Mouse (Mus musculus) kidney, postnatal 25 days (tissue): Measurements from ENCODE around the gene Pcnx2.

Experiments used
- DNase-seq, 2 experiments: peaks; one replicate each; pipeline ENCODE4 v3.0.0; 2021; ENCODE audit warnings: mixed read lengths in 2 of 2

Gene Pcnx2

DNA sequence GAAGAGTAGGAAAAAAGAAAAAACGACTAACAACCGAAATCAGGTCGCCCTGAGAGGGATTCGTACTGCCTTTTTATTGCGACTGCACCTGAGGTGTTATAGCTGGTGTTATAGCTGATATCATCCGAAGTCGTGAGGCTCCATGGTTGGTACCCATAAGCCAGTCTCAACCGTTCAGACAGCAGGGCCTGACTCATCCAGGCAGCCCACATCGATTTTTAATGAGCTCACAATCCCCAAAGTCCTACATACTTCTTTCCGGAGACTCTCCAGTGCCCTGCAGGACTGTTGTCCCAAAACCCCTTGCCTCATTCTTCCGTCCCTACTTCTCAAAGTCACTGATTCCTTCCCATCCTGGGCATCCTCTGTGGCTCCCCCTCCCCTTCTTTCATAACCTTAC, 729 bp downstream of the Pcnx2 start:
- DNase-seq = no peak

DNA sequence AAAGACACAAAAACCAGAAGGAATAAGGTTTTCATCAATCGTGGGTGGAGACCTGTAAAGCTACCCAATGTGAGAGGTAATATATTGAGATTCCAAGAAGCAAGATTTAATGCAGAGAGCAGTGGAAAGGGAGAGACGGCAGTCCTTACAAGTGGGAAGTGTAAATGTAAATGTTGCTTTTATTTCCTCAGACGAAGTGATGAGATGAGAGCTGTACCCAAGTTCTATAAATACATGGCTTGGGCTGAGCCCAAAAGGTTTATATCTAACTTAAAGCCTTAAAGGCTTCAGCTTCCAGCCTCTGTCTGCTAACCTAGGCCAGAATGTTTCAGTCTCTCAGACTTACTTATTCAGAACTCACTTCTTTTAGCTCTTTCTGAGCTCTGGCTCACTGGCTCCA, 8.2 kb downstream of the Pcnx2 start:
- DNase-seq = no peak

DNA sequence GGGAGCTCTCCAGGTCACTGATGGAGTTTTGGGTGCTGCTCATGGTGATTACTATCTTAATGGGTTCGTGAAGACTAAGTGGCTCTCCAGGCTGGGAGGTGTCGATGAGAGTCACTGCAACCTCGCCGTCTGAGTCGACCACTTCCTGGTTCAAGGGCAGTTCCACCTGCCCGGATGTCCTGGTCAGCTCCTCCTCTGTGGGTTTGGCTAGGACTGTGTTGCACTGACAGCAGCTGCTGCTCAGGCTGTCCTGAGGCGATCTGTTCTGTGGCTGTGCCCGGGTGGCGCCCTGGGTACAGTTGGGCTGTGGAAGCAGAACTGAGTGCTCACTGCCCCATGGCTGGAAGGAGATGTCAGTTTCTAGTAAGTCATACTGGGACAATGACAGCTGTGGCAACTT, 10.6 kb downstream of the Pcnx2 start:
- peak; percentile 13 to 57 for DNase-seq

DNA sequence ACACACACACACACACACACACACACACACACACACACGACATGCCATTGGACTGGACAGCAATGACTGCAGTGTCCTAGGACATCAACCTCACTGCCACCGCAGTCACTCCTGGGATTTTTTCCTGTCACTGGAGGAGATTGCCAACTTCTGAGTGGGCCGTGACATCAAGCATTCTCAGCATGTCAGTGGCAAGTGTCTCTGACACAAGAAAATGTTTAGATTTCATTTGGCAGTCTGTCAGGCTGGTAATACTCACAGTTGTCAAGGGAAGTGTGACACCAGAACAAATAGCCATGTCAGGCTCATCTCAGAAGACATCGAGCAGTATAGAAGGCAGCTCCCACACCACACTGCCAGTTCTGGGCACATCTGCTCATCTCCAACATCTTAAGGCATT, 17.7 kb downstream of the Pcnx2 start:
- no peak for DNase-seq

DNA sequence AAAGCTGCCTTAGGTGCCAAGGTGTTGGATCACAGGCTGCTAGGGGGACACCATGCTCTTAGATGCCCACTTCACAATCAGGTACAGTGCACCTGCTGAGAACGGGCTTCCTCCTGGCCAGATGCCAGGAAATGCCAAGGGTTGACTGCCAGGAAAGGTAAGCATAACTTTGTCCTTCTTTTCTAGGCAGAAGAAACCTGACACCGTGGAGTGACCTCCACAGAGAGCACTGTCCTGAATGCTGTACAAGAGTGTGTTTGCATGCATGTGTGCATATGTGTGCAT, 24.9 kb downstream of the Pcnx2 start:
- DNase-seq = peak in 1 of 2 experiments; percentile 40

DNA sequence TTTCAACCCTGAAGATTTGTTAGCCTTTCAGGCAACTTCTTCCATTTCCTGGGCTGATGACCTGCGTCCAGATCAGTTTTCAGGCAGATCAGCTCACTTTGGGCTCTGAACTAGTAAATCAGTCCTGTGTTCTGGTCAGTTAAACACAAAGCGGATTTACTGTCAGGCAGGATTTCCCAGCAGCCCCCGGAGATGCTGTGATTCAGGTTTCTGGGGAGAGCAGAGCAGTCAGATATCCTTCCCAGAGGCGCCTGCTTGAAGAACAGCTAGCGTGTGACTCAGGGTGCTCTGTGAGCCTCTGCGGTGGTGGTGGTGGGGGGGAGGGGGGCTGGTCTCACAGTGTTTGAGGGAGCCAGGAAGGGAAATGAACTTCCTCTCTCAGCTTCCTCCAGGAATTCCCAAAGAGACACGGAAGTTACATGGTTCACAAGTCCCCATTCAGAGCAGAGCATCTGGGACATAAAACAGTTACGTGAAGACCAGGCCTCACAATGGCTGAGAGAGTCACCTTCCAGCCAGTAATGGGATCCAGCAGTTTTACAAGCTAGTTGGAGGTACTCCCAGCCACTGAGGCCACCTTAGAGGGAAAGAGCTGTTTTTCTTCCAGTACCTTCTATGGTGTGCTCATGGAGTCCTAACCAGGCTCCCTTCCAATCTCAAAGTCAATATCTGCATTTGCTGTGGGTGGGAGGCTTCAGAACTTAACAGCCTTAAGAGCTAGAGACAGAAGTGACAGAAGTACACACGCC, 25.4 kb downstream of the Pcnx2 start:
- no peak for DNase-seq

DNA sequence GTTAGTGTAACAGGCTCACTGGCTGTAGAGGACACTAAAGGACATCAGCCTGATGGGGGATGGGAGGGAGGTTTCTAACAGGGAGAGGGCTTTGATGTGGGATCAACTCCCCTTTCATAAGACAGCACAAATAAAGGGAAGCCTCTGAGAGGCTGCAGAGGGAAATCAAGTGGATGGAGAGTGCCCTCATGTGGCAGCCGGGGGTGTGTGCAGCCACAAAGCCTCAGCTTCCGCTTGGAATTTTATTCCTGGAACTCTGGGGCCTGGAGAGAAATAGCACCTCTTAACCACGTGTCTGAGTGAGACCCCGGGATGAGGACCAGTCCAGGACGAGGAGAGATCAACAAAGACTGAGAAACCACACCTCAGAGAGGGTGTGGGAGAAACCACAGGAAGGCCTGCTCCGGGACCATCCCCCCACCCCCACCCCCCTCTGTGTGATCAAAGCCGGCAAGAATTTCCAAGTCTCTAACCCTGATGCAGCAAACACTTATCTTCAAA, 27.2 kb downstream of the Pcnx2 start:
- peak; percentile 61 to 73 for DNase-seq

DNA sequence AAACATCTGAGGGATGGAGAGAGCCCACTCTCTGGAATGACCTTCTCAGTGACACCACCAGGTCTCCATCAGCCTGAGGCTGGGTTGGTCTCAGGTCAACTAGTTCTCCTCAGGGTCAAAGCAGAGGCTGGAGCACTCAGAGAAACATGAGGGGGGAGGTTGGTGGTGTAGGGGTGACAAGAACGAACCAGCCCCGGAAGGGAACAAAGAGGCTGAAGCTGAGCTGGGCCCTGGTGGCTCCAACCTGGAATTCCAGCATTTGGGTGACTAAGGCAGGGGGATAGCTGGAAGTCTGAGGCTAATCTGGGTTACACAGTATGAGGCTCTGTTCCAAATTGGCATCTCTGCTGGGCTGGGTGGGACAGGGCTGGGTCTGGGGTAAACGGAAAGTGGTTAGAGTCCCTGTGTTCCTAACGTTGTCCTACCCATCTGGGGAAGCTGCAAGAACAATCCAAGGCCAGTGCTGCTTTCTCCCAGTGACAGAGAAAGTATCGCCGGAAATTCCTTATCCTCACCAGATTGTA, 27.9 kb downstream of the Pcnx2 start:
- DNase-seq = no peak

DNA sequence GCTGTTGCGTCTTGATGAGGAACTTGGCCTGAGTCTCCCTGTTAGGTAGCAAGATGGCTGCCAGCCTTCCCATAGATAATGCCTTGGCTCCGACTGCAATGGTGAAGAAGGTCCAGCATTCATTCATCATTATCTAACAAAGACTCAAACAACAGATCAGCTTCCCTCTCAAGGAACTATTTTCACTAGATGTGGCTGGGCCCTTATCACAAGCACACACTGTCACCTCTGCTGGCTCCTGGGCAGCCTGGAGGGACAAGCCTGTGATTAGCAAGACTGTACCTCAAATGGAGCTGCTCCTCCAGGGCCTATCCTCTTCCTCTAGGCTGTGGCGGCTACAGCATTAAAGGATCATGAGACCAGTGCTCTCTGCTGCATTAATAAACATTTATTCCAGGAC, 28.4 kb downstream of the Pcnx2 start:
- DNase-seq = no peak

DNA sequence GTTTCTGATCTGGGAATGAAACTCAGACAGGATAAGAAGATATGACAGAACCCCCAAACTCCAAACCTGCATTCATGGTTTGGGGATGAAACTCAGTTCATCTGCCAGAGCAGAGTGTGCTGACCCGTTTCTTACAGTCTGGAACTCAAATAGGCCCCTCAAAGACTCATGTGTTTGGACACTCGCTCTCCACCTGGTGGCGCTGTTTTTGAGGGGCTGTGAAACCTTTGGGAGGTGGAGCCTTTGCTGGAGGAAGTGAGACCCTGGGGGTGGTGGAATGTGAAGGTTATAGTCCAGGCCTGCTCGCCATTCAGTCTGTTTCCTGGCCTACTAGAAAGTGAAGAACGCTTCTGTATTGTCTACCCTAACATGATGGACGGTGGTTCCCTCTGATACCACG, 29.6 kb downstream of the Pcnx2 start:
- no peak for DNase-seq

DNA sequence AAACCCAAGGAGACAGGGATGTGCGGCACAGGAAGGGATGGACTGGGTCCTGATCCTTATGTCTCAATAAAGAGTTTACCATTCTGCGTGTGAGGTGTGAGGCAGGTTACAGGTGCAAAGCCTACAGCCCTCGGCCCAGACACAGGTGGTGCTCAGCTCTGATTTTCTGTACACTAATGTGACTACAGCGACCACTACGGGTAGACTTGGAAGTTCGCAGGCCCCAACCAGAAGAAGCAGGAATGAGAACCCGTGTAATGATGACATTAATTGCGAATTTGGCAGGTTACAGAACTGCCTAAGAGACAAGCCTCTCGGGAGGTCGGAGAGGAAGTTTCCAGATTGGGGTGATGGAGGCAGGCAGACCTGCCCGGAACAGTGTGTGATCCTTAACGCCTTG, 32.0 kb downstream of the Pcnx2 start:
- no peak for DNase-seq

DNA sequence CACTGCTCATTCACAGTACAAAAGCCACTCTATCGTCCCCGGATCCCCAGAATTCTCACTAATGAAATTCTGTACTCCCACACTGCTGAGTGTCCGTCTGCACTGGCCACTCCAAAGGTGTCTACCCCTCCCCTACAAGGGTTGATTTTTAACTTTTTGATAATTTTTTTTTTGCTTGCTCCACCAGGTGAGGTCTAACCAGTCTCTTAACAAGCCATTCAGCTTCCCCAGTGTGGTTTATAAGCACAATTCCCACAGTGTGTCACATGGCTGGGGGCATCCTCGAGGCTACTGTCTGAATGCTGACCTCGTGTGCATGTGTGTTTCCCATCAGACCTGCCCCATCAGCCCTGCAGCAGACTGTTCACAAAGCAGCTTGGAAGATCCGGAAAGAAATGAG, 40.9 kb downstream of the Pcnx2 start:
- DNase-seq = peak; percentile 36 to 73

DNA sequence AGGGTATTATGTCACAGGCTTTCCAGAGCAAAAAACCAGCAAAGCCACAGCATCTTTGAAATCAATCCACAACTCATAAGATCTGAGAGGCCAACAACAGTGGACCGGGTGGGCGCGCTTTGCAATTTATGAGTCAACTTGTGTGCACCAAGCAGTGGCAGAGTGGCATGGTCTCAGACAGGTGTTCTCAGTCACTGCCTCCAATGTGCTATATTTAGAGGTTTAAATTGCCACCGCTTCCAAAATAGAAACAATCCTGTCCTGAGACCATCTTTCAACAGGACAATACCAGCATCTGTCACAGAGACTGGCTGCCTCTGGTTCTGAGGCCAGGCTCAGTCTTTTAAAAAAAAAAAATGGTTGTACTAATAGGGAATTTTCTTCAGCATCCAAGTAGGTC, 42.0 kb downstream of the Pcnx2 start:
- no peak for DNase-seq

DNA sequence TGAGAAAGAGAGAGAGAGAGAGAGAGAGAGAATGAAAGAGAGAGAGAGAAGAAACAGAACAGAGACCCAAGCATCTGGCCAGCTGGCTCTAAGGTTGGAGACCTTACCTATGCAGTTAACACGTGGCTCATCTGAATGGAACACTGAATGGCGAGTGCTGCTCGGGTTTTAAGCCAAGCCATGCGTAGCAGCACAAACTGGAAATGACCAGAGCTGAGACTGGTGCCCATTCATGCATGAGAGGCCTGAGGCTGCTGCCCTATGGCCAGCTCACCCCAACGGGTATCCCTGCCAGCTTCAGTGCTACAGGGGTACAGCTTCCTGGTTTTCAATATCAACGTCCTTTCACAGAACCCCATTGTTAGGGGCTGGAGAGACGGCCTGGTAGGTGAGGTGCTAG, 43.7 kb downstream of the Pcnx2 start:
- peak; percentile 71 to 89 for DNase-seq

DNA sequence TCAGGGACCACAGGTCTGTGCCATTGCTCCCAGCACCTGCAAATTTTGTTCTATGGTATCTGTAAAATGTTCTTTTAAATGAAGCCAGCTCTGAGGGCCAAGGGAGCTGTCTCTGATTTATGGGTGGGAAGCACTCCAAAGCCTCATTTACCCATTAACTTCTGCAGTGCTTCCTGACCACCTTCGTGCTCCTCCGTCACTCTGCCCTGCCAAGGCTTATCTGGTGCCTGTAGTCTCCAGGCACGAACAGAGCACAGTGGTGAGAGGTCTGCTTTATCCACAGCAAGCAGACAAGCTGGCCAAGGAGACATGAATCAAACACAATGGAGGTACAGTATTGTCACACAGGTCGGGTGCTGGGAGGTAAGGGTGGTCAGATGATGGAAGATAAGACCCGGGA, 44.8 kb downstream of the Pcnx2 start:
- peak; percentile 44 to 63 for DNase-seq

DNA sequence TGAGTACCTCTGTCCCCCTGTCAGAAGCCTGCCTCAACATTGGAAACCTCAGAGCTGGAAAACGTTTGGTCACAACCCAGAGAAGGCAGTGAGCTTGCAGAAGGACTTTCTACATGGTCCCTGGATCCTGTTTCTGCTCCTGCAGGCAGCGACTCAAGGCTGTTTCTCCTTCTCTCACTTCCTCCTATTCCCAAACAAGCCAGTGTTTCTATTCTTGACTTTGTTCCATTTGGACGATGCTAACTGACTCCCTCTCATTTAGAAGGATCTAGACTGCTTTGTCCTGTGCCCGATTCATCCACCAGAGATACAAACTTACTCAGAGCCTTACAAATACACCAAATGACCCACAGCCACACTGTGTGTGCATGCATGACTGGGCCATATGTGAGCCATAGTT, 48.9 kb downstream of the Pcnx2 start:
- DNase-seq = no peak

DNA sequence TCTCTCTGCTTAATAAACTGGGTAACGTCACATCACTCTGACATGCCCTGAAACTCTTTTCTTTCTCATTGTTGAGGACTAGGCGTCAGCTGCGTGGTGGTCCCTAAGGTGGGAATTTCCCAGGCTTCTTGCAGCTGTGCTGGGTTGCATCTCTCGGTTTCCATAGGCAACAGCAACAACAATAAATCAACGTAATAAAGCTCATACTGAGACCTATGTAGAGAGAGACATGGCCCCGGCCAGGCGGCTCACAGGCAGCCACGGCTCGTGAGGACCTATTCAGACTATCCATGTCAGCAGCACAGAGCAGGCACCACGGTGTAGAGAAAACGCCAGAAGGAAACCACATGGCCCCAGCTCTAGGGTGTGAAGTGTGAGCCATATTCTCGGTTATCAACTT, 50.3 kb downstream of the Pcnx2 start:
- no peak for DNase-seq

DNA sequence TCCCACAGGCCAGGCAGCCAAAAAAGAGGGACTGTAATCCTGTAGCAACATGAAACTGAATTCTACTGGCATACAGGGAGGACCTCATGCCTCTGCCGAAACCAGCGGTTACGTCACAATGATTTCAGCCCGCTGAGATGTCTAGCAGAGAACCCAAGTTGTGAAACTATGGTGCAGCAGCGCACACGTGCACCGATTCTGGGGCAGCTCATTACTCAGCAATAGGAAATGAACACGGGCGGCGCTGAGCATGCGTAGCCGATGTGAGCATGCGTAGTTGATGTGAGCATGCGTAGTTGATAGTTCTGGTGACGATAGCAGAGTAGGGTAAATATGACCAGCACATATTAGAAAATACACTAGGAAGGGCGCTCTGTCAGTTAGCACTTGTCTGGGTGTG, 52.8 kb downstream of the Pcnx2 start:
- no peak for DNase-seq

DNA sequence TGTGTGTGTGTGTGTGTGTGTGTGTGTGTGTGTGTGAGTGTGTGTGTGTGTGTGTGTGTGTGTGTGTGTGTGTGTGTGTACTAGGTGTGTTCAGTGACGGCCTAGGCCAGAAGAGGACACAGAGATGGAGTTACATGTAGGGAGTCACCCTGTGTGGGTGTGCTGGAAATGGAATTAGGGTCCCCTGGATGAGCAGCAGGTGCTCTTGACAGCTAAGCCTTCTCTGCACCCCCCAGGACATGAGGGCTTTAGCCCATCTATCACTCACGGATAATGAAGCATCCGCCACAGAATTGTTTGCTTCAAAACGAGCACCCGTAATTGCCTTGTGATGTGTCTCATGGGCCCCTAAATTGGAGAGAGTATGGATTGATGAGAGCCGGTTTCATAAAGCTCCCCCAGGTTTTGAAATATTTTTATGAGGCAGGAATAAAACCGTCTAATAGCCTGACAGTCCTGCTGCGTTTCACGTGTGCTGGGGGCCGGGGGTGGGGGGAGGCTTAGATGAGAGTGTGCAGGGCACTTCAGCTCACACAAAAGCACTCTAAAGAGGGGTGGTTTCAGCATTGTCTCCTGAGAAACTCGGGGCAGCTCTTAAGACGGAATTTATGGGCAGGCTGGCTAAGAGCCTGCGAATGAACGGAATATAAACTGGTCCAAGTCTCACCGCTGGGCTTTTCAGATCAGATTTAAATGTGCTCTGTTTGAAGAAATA, 54.8 kb downstream of the Pcnx2 start:
- no peak for DNase-seq

DNA sequence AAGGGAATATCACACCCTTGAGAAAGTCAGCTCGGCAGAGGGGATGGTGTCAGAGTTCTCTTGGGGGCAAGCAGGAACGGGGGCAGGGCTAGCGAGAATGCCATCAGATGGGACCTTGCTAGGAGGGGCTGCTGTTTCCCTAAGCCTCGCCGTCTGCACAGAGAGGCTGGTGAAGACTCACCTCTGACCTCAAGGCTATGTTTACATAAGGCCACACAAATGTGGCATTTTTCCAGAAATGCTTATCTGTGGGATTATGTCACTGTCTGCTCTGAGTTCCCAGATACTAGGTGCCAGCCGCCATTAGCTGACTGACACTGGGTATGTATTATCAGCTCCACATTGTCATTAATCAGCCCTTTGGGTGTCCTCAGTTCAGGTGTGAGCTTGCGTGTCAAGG, 56.0 kb downstream of the Pcnx2 start:
- no peak for DNase-seq

DNA sequence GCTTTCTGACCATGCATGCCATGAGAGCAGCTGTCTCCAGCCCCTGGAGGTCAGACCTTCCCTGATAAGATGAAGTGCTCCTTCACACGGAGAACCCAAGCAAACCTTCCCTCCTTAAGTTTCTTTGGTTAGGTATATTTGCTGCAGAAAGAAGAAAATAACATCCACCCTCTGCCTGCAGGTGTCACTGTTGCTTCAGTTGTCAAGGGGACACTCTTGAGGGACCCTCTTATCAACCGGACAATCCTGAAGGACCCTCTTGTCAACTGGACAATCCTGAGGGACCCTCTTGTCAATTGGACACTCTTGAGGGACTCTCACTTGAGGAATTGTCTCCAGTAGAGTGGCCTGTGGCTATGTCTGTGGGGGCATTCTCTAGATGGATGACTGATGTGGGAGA, 73.4 kb downstream of the Pcnx2 start:
- DNase-seq = peak in 1 of 2 experiments; percentile 20

DNA sequence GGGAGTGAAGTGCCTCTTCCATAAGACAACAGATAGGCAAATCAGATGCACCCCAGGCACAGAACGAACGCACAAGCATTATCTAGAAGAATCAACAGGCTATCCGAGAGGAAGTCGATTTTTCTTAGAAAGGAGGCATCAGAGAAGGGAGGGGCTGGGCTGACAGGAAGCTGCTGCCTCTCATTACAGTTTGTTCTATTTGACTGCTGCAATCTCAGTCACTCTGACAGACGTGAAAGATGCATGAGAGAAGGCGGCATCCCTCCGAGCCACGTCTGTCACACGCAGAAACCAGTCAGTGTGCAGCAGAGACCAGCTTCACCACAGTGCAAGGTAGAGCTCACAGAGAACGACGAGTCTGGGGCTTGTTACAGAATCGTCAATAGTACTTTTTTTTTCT, 74.4 kb downstream of the Pcnx2 start:
- no peak for DNase-seq

DNA sequence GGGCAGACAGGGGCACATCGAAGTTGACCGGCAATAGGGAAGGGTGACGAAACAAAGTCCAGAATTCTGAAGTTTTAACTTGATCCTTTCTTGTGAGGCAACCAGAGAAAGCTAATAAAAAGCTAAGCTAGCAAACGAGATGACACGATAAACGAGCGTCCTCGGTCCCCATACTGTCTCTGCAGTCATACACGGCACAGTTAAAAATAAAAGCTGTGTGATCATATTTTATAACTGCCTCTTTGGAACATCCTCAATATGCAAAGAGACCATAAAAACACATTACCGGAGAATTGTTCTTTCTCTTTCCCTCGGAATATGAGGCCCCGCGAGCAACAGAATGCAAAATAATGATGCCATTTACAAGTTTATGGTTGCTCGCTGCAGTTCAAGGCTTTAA, 76.1 kb downstream of the Pcnx2 start:
- DNase-seq = no peak

DNA sequence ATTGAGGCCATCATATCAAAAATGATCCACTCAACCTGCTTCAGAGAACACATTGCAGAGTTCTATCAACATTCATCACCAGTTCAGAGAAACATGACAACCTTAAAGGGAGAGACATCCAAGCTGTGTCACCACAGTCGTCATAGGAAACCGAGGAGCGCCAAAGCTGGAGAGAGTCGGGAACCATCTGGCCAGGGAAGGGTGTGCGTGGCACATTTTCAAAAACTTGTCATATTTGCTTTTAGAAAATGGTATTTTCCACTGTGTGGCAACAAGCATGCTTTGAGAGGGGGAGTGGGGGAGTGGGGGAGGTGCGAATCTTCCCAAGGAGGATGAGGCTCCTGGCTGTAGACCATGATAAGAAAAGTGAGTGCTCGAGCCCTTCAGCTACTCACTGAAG, 78.3 kb downstream of the Pcnx2 start:
- DNase-seq = no peak

DNA sequence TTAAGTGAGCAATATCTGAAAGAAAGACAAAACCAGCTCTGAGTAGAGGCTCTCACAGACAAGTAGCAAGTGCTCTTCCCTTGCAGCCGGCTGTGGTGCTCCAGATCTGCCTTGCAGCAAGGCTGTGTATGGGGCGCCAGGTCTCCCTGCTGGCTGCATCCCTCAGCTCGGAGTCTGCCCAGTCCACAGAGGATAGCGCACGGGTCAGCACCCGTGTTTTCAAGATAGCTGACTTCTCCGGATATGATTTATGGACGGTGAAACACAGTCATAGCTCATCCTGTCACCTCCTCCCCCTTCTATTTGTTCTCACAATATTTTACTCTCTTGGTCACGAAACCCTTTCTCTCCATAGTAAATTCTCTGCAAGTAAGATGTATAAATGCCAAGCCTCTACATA, 79.3 kb downstream of the Pcnx2 start:
- DNase-seq = no peak
